Mouse (Mus musculus) midbrain, embryonic 10.5 days (tissue): ENCODE measurements around the gene Lingo3. TPM values are rescaled to one million over a fixed set of nuclear protein-coding genes. Genes with fewer than 3 reads are reported as not detected.

Experiments used
- DNase-seq: peaks from one replicate; pipeline ENCODE4 v3.0.0-alpha.2; 2017; ENCODE audit warnings: low spot score
- H3K27ac ChIP-seq: fragments of 300-500 bp; sonication (generic); replicated peaks from 2 replicates; pipeline ENCODE4 v1.5.1; 2016; ENCODE audit warnings: mild to moderate bottlenecking
- H3K27me3 ChIP-seq: fragments of 300-500 bp; sonication (generic); 2 replicates; pipeline ENCODE4 v1.6.1; 2016; ENCODE audit warnings: low read depth, mild to moderate bottlenecking; ENCODE audit not compliant: poor library complexity, severe bottlenecking
- H3K36me3 ChIP-seq: fragments of 300-500 bp; sonication (generic); 2 replicates; pipeline ENCODE4 v1.6.1; 2016; ENCODE audit warnings: mild to moderate bottlenecking, moderate library complexity
- H3K4me1 ChIP-seq: fragments of 300-500 bp; sonication (generic); 2 replicates; pipeline ENCODE4 v1.6.1; 2016
- H3K4me3 ChIP-seq: fragments of 300-500 bp; sonication (generic); 2 replicates; pipeline ENCODE4 v1.5.1; 2016; ENCODE audit warnings: mild to moderate bottlenecking, moderate library complexity
- H3K9me3 ChIP-seq: fragments of 300-500 bp; sonication (generic); replicated peaks from 2 replicates; pipeline ENCODE4 v1.6.1; 2016; ENCODE audit warnings: mild to moderate bottlenecking
- WGBS: fragments of 180-500 bp; shearing (Covaris S2); methylation state at CpG from one replicate; pipeline ENCODE4 v1.1.7; 2016; 5-methylcytosine and 5-hydroxymethylcytosine counted together
- polyA plus RNA-seq: library from polyadenylated mRNA; unstranded; fragments of >200 nt; fragmentation: Nextera tagmentation; extraction: Ambion mirVana; gene quantifications from 2 replicates; pipeline ENCODE4 v1.2.1, GENCODE M21; 2016

Lingo3 gene
- polyA plus RNA-seq, 1 experiment from 2014 or later = 1.4 TPM

DNA sequence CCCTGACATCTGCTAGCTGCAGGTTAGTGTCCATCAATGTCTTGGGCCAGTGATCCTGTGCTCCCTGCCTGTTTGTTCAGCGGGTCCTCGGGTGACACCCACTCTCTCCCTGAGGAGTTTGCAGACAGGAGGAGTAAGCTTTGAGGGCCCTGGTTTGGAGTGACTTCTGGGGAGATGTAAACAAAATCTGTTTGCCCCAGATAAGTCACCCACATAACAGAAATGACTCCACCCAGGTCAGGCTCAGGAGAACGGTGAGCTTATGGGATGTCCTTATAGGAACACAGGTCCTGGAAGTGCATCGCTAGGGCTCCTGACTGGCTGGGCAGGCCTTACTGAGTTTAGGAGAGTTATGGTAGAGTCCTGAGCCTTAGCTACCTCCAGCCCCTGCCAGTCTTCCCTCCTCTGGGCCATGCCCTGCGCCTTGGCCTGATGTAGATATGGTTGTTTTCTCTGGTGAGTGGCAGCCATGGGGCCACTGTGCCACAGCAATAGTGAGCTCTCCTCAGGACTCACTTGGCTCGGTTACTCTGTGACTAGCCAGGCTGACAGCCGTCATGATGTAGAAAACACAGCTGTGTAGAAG is 14.6 kb upstream of the Lingo3 start:
- H3K27ac ChIP-seq = peak overlapping the region; percentile 6; the same call in 1 of the 2 replicates
- H3K9me3 ChIP-seq = no peaks in the 10 kb centered on the region
- H3K27me3 ChIP-seq = no peaks in the 10 kb centered on the region
- peaks cover 46% of the 10 kb centered on the region for H3K4me1 ChIP-seq
- peaks cover 27% of the 10 kb centered on the region for H3K36me3 ChIP-seq
- 87% methylated on average over 7 of the region's 7 CpGs for WGBS
- H3K4me3 ChIP-seq = 0 out of 2 replicates have a peak overlapping the region, but pooled peaks have one; percentile 14
- DNase-seq = no peak

DNA sequence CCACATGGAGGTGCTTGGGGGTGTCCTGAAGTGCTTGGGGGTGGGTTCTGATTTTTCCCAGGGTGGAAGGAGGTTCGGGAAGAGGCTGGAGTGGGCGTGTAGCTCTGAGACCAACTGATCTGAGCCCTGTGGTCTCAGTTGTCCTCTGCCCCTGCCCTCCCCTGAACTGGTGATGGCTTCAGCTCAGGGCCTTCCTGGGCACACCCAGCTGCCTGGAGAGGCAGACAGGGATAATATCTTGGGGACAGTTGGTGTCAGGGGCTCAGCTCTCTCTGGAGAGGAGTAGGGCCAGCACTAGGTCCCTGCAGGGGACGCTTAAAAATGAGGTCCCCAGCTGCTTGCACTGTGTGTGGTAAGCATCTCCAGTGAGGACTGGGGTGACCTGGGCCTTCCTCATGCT is 14.0 kb upstream of the Lingo3 start:
- Histone ChIP-seq H3K27ac (peak overlapping the region; percentile 42), H3K36me3 (peaks cover 27% of the 10 kb centered on the region), H3K27me3 (no peaks in the 10 kb centered on the region), H3K4me1 (peaks cover 50% of the 10 kb centered on the region), H3K9me3 (no peaks in the 10 kb centered on the region), H3K4me3 (peak overlapping the region; percentile 14; the same call in 1 of the 2 replicates)
- no peak for DNase-seq
- WGBS = 76% methylated on average over 3 of the region's 3 CpGs

DNA sequence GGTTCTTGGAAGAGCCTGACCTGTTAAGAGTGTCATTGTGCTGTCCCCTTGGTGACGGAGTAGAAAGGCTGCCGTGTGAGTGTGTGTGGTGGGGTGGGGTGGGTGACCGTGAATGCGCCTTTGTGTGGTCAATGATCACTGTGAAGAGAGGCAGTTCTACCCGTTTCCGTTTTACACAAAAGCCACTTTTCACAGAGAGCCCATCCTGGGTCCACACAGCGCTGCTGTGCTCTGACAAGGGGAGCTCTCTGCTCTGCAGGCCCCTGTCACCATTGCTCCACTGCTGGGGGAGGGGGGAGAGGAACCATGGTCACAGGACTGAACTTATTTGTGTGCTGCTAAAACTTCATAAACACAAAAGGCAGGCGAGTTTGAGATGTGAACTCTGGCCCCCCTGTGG is 13.5 kb upstream of the Lingo3 start:
- H3K4me3 ChIP-seq = peak overlapping the region; percentile 99; the same call in 1 of the 2 replicates

DNA sequence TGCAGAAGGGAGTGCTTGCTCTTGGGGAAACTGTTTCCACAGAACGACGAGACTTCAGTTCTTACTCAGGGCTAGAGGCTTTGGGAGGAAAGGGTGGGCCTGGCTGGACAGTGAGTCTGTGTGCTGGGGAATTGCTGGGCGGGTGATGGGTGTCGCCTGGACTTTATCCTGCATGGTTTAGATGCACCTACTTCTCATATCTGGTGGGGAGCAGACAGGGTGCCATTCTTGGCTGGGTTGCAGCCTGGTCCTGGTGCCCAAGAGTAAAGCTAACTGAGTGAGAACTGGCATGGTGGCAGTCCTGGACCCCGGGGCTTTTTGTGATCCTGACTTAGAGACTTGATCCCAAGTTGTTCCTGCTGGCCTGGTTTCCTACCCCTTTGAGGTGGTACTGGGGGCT is 13.1 kb upstream of the Lingo3 start:
- H3K27ac ChIP-seq = peak overlapping the region; percentile 42; the same call in 1 of the 2 replicates
- H3K4me3 ChIP-seq = peak overlapping the region; percentile 99; the same call in 1 of the 2 replicates
- peaks cover 50% of the 10 kb centered on the region for H3K4me1 ChIP-seq
- DNase-seq = no peak
- H3K27me3 ChIP-seq = no peaks in the 10 kb centered on the region
- no peaks in the 10 kb centered on the region for H3K9me3 ChIP-seq
- H3K36me3 ChIP-seq = peaks cover 25% of the 10 kb centered on the region
- WGBS = 86% methylated on average over 5 of the region's 5 CpGs

More for the DNA sequence above, 13.5 kb upstream of the Lingo3 start:
- H3K27me3 ChIP-seq = no peaks in the 10 kb centered on the region
- DNase-seq = no peak
- peak overlapping the region; percentile 42 for H3K27ac ChIP-seq
- H3K36me3 ChIP-seq = peaks cover 25% of the 10 kb centered on the region
- no peaks in the 10 kb centered on the region for H3K9me3 ChIP-seq
- WGBS = 68% methylated on average over 8 of the region's 8 CpGs
- H3K4me1 ChIP-seq = peaks cover 50% of the 10 kb centered on the region

DNA sequence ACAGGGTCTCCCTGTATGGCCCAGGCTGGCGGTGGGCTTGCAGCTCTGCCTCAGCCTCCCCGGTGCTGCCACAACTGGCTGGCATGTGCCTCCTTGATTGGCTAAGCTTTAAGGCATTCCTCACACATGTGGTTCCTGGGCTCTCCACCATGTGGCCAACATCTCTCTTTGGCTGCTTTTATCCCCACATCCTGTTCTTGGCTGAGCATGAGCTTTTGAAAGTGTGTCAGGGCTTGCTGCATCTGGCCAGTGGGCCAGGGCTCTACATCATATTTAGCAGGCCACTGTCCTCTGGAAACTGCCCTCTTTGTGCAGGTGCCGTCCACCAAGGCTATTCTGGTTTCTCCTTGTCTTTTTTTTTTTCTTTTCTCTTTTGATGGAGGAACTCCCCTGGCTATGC is 12.4 kb upstream of the Lingo3 start:
- DNase-seq = no peak
- H3K9me3 ChIP-seq = no peaks in the 10 kb centered on the region
- H3K27me3 ChIP-seq = no peaks in the 10 kb centered on the region
- peaks cover 50% of the 10 kb centered on the region for H3K4me1 ChIP-seq
- no peak overlapping the region for H3K27ac ChIP-seq
- H3K4me3 ChIP-seq = peak overlapping the region; percentile 99
- WGBS = 75% methylated on average over 3 of the region's 3 CpGs
- peaks cover 25% of the 10 kb centered on the region for H3K36me3 ChIP-seq

DNA sequence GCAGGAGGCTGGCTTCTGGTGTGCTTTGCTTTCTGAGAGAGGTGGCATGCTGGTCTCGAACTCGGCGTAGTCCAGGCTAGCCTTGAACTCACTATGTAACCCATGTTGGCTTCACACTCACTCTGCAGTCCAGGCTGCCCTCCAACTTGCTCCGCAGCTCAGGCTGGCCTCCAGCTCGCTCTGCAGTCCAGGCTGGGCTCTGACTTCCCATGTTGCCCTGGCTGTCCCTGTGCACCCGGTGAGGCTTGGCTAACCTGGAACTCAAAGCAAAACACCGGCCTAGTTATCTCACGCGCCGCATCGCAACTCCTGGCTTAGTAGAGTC is 11.9 kb upstream of the Lingo3 start:
- DNase-seq = no peak
- H3K36me3 ChIP-seq = peaks cover 29% of the 10 kb centered on the region
- H3K4me3 ChIP-seq = peak overlapping the region; percentile 99
- peaks cover 50% of the 10 kb centered on the region for H3K4me1 ChIP-seq
- H3K9me3 ChIP-seq = no peaks in the 10 kb centered on the region
- H3K27ac ChIP-seq = peak overlapping the region; percentile 89
- no peaks in the 10 kb centered on the region for H3K27me3 ChIP-seq
- 23% methylated on average over 11 of the region's 11 CpGs for WGBS

DNA sequence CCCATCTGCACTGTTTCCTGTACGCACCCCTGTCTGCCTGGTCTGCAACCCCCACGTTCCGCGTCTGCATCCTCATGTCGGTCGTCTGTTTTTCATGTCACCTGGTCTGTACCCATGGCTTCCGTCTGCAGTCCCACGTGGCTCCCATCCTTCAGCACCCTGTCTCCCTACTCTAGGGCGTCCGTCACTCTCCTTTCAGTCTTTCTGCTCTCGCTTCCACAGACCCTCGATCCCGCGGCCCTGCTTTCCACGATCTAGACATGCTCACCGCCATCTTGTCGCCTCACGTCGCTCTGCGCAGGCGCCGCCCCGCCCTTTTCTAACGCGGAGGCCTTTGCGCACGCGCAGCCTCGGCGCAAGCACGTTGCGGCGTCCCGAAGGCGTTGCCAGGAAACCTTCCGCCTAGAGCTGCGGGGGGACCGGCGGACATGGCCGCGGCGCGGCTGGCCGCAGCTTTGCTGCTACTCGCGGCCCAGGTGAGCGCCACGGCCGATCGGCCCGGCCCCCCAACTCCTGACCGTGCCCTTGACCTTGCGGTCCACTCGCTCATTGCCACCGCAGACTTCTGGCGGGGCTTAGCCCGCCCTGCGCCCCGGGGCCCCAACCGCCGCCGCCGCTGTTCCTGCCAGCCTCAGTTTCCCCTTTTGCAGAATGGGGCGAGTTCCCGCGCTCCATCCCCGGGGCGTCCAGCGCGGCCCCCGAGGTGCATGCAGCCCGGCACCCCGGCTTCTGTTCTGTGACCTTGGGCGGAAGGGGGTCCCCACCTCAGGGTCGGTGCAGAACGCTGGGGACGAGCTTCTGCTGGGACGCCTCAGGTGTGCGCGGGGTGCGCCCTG is 11.3 kb upstream of the Lingo3 start, which contains the start of the genes Lsm7 and Sppl2b:
Gene Lsm7, minus strand, starts transcription at position 297 of the 836 bp plus-strand sequence.
Gene Sppl2b, plus strand, starts transcription at position 363 of the 836 bp plus-strand sequence.
- DNase-seq = peak; percentile 97
- peak within 1 kb of the TSS; percentile 89 for H3K27ac ChIP-seq
- peak within 1 kb of the TSS; percentile 99 for H3K4me3 ChIP-seq
- under 1% methylated on average over 81 of the region's 81 CpGs for WGBS
- H3K9me3 ChIP-seq = no peaks in the 10 kb centered on the region
- H3K36me3 ChIP-seq = peaks cover 35% of the 10 kb centered on the region
- peaks cover 50% of the 10 kb centered on the region for H3K4me1 ChIP-seq
- H3K27me3 ChIP-seq = no peaks in the 10 kb centered on the region

DNA sequence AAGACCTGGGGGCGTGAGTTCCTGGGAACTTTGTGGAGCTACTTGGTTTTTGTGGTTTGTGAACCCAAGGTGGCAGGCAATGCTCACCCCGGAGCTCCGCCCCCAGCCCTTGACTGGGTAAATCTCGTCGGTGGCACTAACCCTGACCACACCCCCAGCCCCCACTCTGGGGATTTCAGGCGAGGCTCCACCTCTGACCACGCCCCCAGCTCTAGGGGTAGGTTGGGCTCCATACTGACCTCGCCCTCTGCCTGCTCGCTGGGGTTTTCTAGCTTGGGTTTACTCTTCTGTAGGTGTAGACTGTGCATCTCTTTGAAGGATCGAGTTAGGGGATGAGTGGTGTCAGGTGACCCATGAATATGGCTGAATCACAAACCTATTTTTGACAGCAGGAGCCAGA is 4.7 kb upstream of the Lingo3 start:
- Histone ChIP-seq H3K36me3 (peaks cover 34% of the 10 kb centered on the region), H3K4me3 (no peak overlapping the region), H3K4me1 (peaks cover 19% of the 10 kb centered on the region), H3K9me3 (no peaks in the 10 kb centered on the region), H3K27me3 (peaks cover 31% of the 10 kb centered on the region), H3K27ac (no peak overlapping the region)
- DNase-seq = no peak
- 10% methylated on average over 10 of the region's 10 CpGs for WGBS

DNA sequence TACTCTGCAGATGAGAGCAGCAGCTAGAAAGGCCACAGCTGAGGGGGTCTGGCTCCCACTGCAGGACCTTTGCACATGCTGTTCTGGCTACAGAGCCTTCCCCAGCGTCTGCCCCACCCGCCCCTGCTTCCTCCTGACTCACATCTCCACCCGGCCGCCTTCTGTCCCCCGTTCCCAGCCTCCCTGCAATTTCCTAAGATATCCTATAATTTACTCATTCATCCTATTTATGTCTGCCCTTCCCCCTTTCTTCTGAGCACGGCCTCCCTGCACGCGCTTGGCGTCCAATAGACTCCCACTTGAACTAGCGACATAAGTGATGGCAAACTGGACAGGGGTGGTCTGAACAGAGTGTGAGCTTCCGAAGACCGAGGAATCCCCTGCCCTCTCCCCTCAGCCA is 1.9 kb upstream of the Lingo3 start:
- WGBS = 88% methylated on average over 12 of the region's 12 CpGs
- Histone ChIP-seq H3K27me3 (peaks cover 58% of the 10 kb centered on the region), H3K27ac (no peak overlapping the region), H3K9me3 (no peaks in the 10 kb centered on the region), H3K4me1 (peaks cover 27% of the 10 kb centered on the region), H3K36me3 (peaks cover 9% of the 10 kb centered on the region), H3K4me3 (no peak overlapping the region)
- no peak for DNase-seq

DNA sequence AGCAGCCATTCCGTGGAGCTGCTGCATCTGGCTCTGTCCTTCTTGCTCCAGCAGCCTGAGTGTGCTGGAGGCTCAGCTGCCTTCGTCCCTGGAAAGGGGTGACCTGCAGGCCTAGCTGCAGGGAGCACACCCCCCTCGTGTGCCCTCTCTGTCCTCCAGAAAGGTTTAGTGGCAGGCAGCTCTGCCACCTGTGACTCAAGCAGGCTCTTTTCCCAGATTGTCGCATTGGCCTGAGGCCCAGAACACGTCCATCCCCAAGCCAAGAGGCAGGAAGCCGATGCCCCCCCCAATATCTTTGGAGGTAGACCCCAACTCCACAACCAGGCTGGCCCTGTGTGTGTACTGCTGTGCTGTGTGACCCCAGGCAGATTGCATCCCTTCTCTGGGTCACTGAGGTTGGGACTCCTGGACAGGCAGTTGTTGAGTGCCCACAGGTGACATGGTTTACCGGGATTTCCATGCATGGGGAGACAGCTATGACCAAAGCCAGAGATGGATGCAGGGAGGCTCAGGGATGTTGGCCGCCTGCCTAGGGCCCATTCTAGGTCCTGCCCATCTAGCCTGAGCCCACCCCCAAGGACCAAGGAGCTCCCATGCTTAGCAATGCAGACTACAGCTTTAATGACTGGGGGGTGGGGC is 1.3 kb upstream of the Lingo3 start:
- WGBS = 67% methylated on average over 8 of the region's 8 CpGs
- Histone ChIP-seq H3K27me3 (peaks cover 62% of the 10 kb centered on the region), H3K27ac (no peak overlapping the region), H3K4me3 (no peak overlapping the region), H3K9me3 (no peaks in the 10 kb centered on the region), H3K36me3 (peaks cover 3% of the 10 kb centered on the region; the same call in 1 of the 2 replicates), H3K4me1 (peaks cover 33% of the 10 kb centered on the region)
- DNase-seq = no peak

DNA sequence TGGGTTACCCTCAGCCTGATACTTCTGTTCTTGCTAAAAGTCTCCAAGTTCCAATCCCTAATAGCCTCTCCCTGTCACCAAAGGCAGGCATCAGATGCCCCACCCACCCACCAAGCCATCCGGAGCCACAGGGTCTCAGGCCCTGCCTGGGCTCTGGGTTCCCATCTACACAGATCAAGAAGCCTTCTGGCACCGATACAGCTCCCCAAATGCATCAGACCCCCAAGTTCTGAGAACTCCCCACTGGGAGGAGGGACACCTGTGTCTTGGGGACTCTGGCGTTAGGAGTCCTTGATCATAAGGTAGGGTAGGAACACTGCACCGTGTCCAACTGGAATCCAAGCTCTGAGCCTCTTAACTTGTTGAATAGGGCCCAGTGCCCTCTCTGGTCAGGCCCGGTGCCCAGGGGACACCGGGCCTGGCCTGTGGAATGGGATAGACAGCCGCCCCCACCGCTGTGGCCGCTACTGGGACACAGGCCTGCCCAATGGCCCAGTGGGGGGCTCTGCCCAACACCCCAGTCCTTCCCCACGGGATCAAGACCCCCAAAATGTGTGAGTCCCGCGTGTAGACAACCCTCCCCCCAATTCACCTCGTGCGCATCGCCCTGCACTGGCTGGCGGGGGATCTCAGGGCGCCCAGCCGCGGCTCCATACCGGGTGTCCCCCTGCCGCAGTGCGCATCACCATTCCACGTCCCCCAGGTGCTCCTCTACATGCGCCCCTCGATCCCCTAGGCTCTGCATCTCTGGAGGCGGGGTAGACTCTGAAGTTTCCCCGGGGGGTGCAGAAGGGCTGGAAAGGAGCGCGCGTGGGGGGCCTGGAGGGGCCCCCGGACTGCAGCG is 530 bp downstream of the Lingo3 start:
- Histone ChIP-seq H3K27me3 (peaks cover 71% of the 10 kb centered on the region), H3K9me3 (no peaks in the 10 kb centered on the region), H3K4me3 (peak overlapping the region; percentile 63), H3K4me1 (peaks cover 38% of the 10 kb centered on the region), H3K36me3 (no peaks in the 10 kb centered on the region), H3K27ac (peak overlapping the region; percentile 69)
- no peak for DNase-seq
- WGBS = 9% methylated on average over 32 of the region's 32 CpGs

DNA sequence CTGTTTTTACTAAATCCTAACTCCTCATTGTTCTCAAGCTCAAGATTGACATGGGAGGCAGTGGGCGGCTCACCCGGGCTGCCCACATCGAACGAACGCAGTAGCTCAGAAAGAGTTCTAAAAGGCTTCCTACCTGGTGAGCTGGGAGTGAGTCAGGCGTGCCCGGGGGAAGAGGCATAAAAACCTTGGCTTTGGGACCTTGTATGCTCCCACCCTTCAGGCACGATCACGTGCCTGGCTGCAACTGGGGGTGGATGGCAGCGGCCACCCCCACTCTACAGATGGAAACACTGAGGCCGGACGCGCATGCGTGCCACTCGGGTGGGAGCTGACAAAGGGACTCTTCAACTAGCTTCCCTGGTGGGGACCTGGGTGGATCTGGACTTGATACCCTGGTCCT is 1.5 kb downstream of the Lingo3 start:
- WGBS = 85% methylated on average over 15 of the region's 15 CpGs
- H3K4me1 ChIP-seq = peaks cover 48% of the 10 kb centered on the region

More for the DNA sequence above, 1.5 kb downstream of the Lingo3 start:
- H3K9me3 ChIP-seq = no peaks in the 10 kb centered on the region
- no peak for DNase-seq
- H3K4me3 ChIP-seq = no peak overlapping the region
- H3K27me3 ChIP-seq = peaks cover 80% of the 10 kb centered on the region
- H3K36me3 ChIP-seq = no peaks in the 10 kb centered on the region
- H3K27ac ChIP-seq = no peak overlapping the region
